In genomic region chr14:31398819-31399218, GRCm38 (mm10) we compare ENCODE assay signal across 23 mouse cellular contexts. TPM values are rescaled to one million over a fixed set of nuclear protein-coding genes. Genes with fewer than 3 reads are reported as not detected.
DNase-seq lines count a peak whose midpoint lies in the region; ATAC-seq and TF ChIP-seq lines count a peak whose summit lies in the region.
"Had no signal": no experiment of that assay in that cellular context is flagged by ENCODE, and none has a peak within 500 bp of the region (broad histone marks: within the 10 kb centered on the region; RNA-seq: fewer than 3 reads in every experiment).

No protein-coding gene starts in this region.

- H3K27me3 ChIP-seq in heart, postnatal 0 days (ENCODE audit: control insufficient read depth, insufficient read depth, low read length), result no peaks in the 10 kb centered on the region
- no peaks in the 10 kb centered on the region for H3K27me3 ChIP-seq in liver, postnatal 0 days (ENCODE audit: insufficient read depth, low read length)
- no peaks in the 10 kb centered on the region for H3K27me3 ChIP-seq in liver, embryonic 12.5 days (replicated peaks)
- no peaks in the 10 kb centered on the region for H3K27me3 ChIP-seq in neural tube, embryonic 14.5 days (ENCODE audit: control insufficient read depth, insufficient read depth, low read length)
- H3K27me3 ChIP-seq in forebrain, embryonic 12.5 days, result no peaks in the 10 kb centered on the region
- H3K27me3 ChIP-seq: embryonic facial prominence, embryonic 15.5 days; limb, embryonic 15.5 days; Patski had no signal

- no peaks in the 10 kb centered on the region for H3K9me3 ChIP-seq in heart, postnatal 0 days (replicated peaks; ENCODE audit: control insufficient read depth, low read length)
- no peaks in the 10 kb centered on the region for H3K9me3 ChIP-seq in liver, postnatal 0 days (ENCODE audit: low read length)
- H3K9me3 ChIP-seq in liver, embryonic 12.5 days (replicated peaks), result no peaks in the 10 kb centered on the region; the same call in 1 of the 2 replicates
- no peaks in the 10 kb centered on the region for H3K9me3 ChIP-seq in neural tube, embryonic 14.5 days (ENCODE audit: control insufficient read depth, low read length)
- H3K9me3 ChIP-seq in forebrain, embryonic 12.5 days, result no peaks in the 10 kb centered on the region
- H3K9me3 ChIP-seq: embryonic facial prominence, embryonic 15.5 days; limb, embryonic 15.5 days had no signal

- no peak overlapping the region for H3K4me3 ChIP-seq in heart, postnatal 0 days (ENCODE audit: low read depth, low read length)
- no peak overlapping the region for H3K4me3 ChIP-seq in liver, postnatal 0 days (ENCODE audit: low read depth, low read length)
- no peak overlapping the region for H3K4me3 ChIP-seq in liver, embryonic 12.5 days
- H3K4me3 ChIP-seq in neural tube, embryonic 14.5 days (ENCODE audit: low read depth, low read length), result no peak overlapping the region
- H3K4me3 ChIP-seq in forebrain, embryonic 12.5 days (replicated peaks), result no peak overlapping the region
- H3K4me3 ChIP-seq: embryonic facial prominence, embryonic 15.5 days; forebrain, embryonic 10.5 days; limb, embryonic 15.5 days; megakaryocyte, embryonic 14.5 days had no signal

- no peak overlapping the region for H3K4me2 ChIP-seq in heart, postnatal 0 days (ENCODE audit: low read depth, low read length)
- H3K4me2 ChIP-seq in liver, postnatal 0 days (ENCODE audit: low read depth, low read length), result no peak overlapping the region
- no peak overlapping the region for H3K4me2 ChIP-seq in liver, embryonic 12.5 days
- H3K4me2 ChIP-seq in neural tube, embryonic 14.5 days (ENCODE audit: low read depth, low read length), result no peak overlapping the region
- H3K4me2 ChIP-seq in forebrain, embryonic 12.5 days, result no peak overlapping the region
- H3K4me2 ChIP-seq: embryonic facial prominence, embryonic 15.5 days; heart, embryonic 11.5 days; hindbrain, embryonic 14.5 days; limb, embryonic 15.5 days had no signal

- no peak for DNase-seq in heart, postnatal 0 days (ENCODE audit: low spot score)
- DNase-seq in heart, adult 9 months (ENCODE audit: low spot score in 2 of 2), result no peak
- DNase-seq in liver, postnatal 0 days, result no peak
- DNase-seq in T-cell, adult 2 months (ENCODE audit: low spot score), result peak; percentile 69
- no peak for DNase-seq in adipocyte (ENCODE audit: low spot score)
- DNase-seq: cerebellum, adult 2 months; cerebellum, postnatal 36 days; heart, postnatal 14 days; kidney, adult 18-20 months; kidney, postnatal 25 days; midbrain, embryonic 14.5 days; right cerebral cortex, postnatal 25 days had no signal

- TF ChIP-seq CTCF in heart, postnatal 0 days (IDR thresholded peaks at IDR 0.05; ENCODE audit: low read depth), result no peak
- TF ChIP-seq CTCF in liver, postnatal 0 days (IDR thresholded peaks at IDR 0.05; ENCODE audit: low read depth), result no peak

- H3K27ac ChIP-seq in heart, postnatal 0 days (ENCODE audit: low read depth), result peak overlapping the region; percentile 92
- H3K27ac ChIP-seq in liver, postnatal 0 days (ENCODE audit: low read depth), result 0 out of 2 replicates have a peak overlapping the region, but pooled peaks have one; percentile 87
- H3K27ac ChIP-seq in liver, embryonic 12.5 days, result no peak overlapping the region
- peak overlapping the region; percentile 48 for H3K27ac ChIP-seq in neural tube, embryonic 14.5 days (ENCODE audit: low read depth, low read length)
- no peak overlapping the region for H3K27ac ChIP-seq in forebrain, embryonic 12.5 days
- H3K27ac ChIP-seq: embryonic facial prominence, embryonic 15.5 days; forebrain, embryonic 10.5 days; hindbrain, embryonic 14.5 days; limb, embryonic 15.5 days; stomach, postnatal 0 days had no signal

- ATAC-seq in heart, postnatal 0 days (ENCODE audit: insufficient read depth, low read depth), result no peak
- no peak for ATAC-seq in liver, postnatal 0 days
- ATAC-seq in liver, embryonic 12.5 days, result no peak
- no peak for ATAC-seq in neural tube, embryonic 14.5 days (ENCODE audit: low read depth)
- no peak for ATAC-seq in forebrain, embryonic 12.5 days (ENCODE audit: low FRiP score)
- ATAC-seq: Patski had no signal

- WGBS in heart, postnatal 0 days, result 92% methylated on average over 11 of the region's 11 CpGs
- WGBS in liver, postnatal 0 days (ENCODE audit: insufficient replicate concordance), result 85% methylated on average over 11 of the region's 11 CpGs
- WGBS in liver, embryonic 12.5 days (ENCODE audit: insufficient replicate concordance), result 83% methylated on average over 11 of the region's 11 CpGs
- WGBS in neural tube, embryonic 14.5 days, result 91% methylated on average over 11 of the region's 11 CpGs
- 90% methylated on average over 11 of the region's 11 CpGs for WGBS in forebrain, embryonic 12.5 days

- no peak overlapping the region for H3K9ac ChIP-seq in heart, postnatal 0 days (replicated peaks; ENCODE audit: low read depth, low read length)
- H3K9ac ChIP-seq in liver, postnatal 0 days (replicated peaks), result no peak overlapping the region
- no peak overlapping the region for H3K9ac ChIP-seq in liver, embryonic 12.5 days
- no peak overlapping the region for H3K9ac ChIP-seq in neural tube, embryonic 14.5 days (replicated peaks; ENCODE audit: low read depth, low read length)
- H3K9ac ChIP-seq in forebrain, embryonic 12.5 days, result no peak overlapping the region
- H3K9ac ChIP-seq: embryonic facial prominence, embryonic 15.5 days; hindbrain, embryonic 14.5 days; limb, embryonic 15.5 days had no signal

- no peak for TF ChIP-seq EP300 in heart, postnatal 0 days (IDR thresholded peaks at IDR 0.05; ENCODE audit: low read depth)
- TF ChIP-seq EP300 in liver, postnatal 0 days (IDR thresholded peaks at IDR 0.05; ENCODE audit: low read depth), result no peak

- H3K4me1 ChIP-seq in heart, postnatal 0 days (ENCODE audit: control insufficient read depth, insufficient read depth), result peaks cover 52% of the 10 kb centered on the region
- peaks cover 42% of the 10 kb centered on the region for H3K4me1 ChIP-seq in liver, postnatal 0 days (ENCODE audit: insufficient read depth)
- peaks cover 33% of the 10 kb centered on the region for H3K4me1 ChIP-seq in liver, embryonic 12.5 days
- H3K4me1 ChIP-seq in neural tube, embryonic 14.5 days (ENCODE audit: control insufficient read depth, insufficient read depth, low read length), result 0 out of 2 replicates have a peak, but pooled peaks cover 4% of the 10 kb centered on the region
- H3K4me1 ChIP-seq in forebrain, embryonic 12.5 days, result no peaks in the 10 kb centered on the region

- H3K36me3 ChIP-seq in heart, postnatal 0 days (replicated peaks; ENCODE audit: control insufficient read depth, insufficient read depth, low read length), result no peaks in the 10 kb centered on the region
- peaks cover 18% of the 10 kb centered on the region for H3K36me3 ChIP-seq in liver, postnatal 0 days (replicated peaks; ENCODE audit: insufficient read depth, low read length)
- peaks cover 8% of the 10 kb centered on the region for H3K36me3 ChIP-seq in liver, embryonic 12.5 days
- no peaks in the 10 kb centered on the region for H3K36me3 ChIP-seq in neural tube, embryonic 14.5 days (ENCODE audit: control insufficient read depth, insufficient read depth, low read length)
- H3K36me3 ChIP-seq in forebrain, embryonic 12.5 days (replicated peaks), result no peaks in the 10 kb centered on the region
- H3K36me3 ChIP-seq: embryonic facial prominence, embryonic 15.5 days had no signal

RNA-seq across cellular contexts. Expression of gene Sh3bp5, which starts 37.1 kb away (rescaled TPM):
- total RNA-seq in heart, postnatal 0 days (2014; rRNA removed; ENCODE audit: low replicate concordance), result 10.2 and 14.2 TPM in 2 replicates
- polyA plus RNA-seq in heart, postnatal 0 days (2015; fragmentation: Nextera tagmentation; extraction: Ambion mirVana), result 37.6 and 43.4 TPM in 2 replicates
- 29.7 and 31.8 TPM in 2 replicates for polyA plus RNA-seq in liver, postnatal 0 days (2015; fragmentation: Nextera tagmentation; extraction: Ambion mirVana)
- polyA plus RNA-seq in liver, embryonic 12.5 days (2016; fragmentation: Nextera tagmentation; extraction: Ambion mirVana), result 13.8 and 15.1 TPM in 2 replicates
- polyA plus RNA-seq in neural tube, embryonic 14.5 days (2014; fragmentation: Nextera tagmentation; extraction: Ambion mirVana), result 58.1 and 104 TPM in 2 replicates
- 37.7 and 39.1 TPM in 2 replicates for polyA plus RNA-seq in forebrain, embryonic 12.5 days (2016; fragmentation: Nextera tagmentation; extraction: Ambion mirVana)

Comparison
In these comparisons a context has a peak if more than half of its experiments do, and no peak if none do; other contexts are left out.
1. H3K27ac ChIP-seq: peak in heart, postnatal 0 days (single experiment), liver, postnatal 0 days (single experiment) and neural tube, embryonic 14.5 days (single experiment); none in liver, embryonic 12.5 days (single experiment) and forebrain, embryonic 12.5 days (single experiment).